Mouse (Mus musculus) limb, embryonic 12.5 days (tissue): ENCODE measurements at regions not wholly inside any gene's neighbourhood (a gene's known extent, or its start where the extent isn't known, plus 50 kb on each side); places are given as distances from the start of the nearest gene placed in this dataset.

Experiments
- ATAC-seq: fragments of 200-750 bp; cut with Nextera tagmentation; 2 replicates; pipeline ENCODE4 v1.8.0; 2017; ENCODE audit warnings: low read depth, moderate TSS enrichment; ENCODE audit not compliant: insufficient number of reproducible peaks, insufficient read depth, low FRiP score, low TSS enrichment
- H3K27ac ChIP-seq: fragments of 300-500 bp; sonication (generic); 2 replicates; pipeline ENCODE4 v1.5.1; 2016; ENCODE audit warnings: mild to moderate bottlenecking, moderate library complexity
- H3K27me3 ChIP-seq: fragments of 300-500 bp; sonication (generic); 2 replicates; pipeline ENCODE4 v1.6.1; 2016; ENCODE audit warnings: mild to moderate bottlenecking, moderate library complexity
- H3K36me3 ChIP-seq: fragments of 300-500 bp; sonication (generic); 2 replicates; pipeline ENCODE4 v1.6.1; 2016; ENCODE audit warnings: mild to moderate bottlenecking, moderate library complexity
- H3K4me1 ChIP-seq: fragments of 300-500 bp; sonication (generic); replicated peaks from 2 replicates; pipeline ENCODE4 v1.6.1; 2016
- H3K4me2 ChIP-seq: fragments of 300-500 bp; sonication (generic); 2 replicates; pipeline ENCODE4 v1.6.1; 2016; ENCODE audit warnings: mild to moderate bottlenecking, moderate library complexity
- H3K4me3 ChIP-seq: fragments of 300-500 bp; sonication (generic); replicated peaks from 2 replicates; pipeline ENCODE4 v1.5.1; 2016; ENCODE audit warnings: mild to moderate bottlenecking
- H3K9ac ChIP-seq: fragments of 300-500 bp; sonication (generic); replicated peaks from 2 replicates; pipeline ENCODE4 v1.6.1; 2016; ENCODE audit warnings: mild to moderate bottlenecking, moderate library complexity
- H3K9me3 ChIP-seq: fragments of 300-500 bp; sonication (generic); 2 replicates; pipeline ENCODE4 v1.6.1; 2016; ENCODE audit warnings: mild to moderate bottlenecking, moderate library complexity
- WGBS: fragments of 180-500 bp; shearing (Covaris S2); methylation state at CpG from one replicate; pipeline ENCODE4 v1.1.7; 2016; 5-methylcytosine and 5-hydroxymethylcytosine counted together

DNA sequence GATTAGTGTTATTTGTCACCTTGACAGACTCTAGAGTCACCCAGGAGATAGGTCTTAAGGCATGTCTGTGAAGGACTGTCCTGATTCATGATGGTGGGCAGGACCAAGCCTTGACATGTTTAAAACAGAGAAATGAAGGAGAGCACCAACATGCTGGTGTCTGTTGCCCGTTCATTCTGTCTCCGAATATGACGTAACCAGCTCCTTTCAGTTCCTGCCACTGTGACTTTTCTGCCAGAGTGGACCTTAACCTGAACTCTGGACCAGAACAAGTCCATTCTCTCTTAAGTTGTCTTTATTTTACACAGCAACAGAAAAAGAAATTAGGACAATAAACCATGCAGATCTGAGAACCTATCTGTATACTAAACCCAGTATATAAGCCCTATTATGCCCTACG lies 146.1 kb upstream of the Pik3r1 start:
- H3K36me3 ChIP-seq: no peaks in the 10 kb centered on the region
- H3K9me3 ChIP-seq: no peaks in the 10 kb centered on the region
- no peak overlapping the region for H3K4me3 ChIP-seq
- H3K27me3 ChIP-seq: peaks cover 9% of the 10 kb centered on the region; the same call in 1 of the 2 replicates
- no peak overlapping the region for H3K9ac ChIP-seq
- peaks cover 5% of the 10 kb centered on the region; the same call in 1 of the 2 replicates for H3K4me1 ChIP-seq
- WGBS: 91% methylated on average over 4 of the region's 4 CpGs
- H3K27ac ChIP-seq: no peak overlapping the region
- H3K4me2 ChIP-seq: no peak overlapping the region
- ATAC-seq: no peak

DNA sequence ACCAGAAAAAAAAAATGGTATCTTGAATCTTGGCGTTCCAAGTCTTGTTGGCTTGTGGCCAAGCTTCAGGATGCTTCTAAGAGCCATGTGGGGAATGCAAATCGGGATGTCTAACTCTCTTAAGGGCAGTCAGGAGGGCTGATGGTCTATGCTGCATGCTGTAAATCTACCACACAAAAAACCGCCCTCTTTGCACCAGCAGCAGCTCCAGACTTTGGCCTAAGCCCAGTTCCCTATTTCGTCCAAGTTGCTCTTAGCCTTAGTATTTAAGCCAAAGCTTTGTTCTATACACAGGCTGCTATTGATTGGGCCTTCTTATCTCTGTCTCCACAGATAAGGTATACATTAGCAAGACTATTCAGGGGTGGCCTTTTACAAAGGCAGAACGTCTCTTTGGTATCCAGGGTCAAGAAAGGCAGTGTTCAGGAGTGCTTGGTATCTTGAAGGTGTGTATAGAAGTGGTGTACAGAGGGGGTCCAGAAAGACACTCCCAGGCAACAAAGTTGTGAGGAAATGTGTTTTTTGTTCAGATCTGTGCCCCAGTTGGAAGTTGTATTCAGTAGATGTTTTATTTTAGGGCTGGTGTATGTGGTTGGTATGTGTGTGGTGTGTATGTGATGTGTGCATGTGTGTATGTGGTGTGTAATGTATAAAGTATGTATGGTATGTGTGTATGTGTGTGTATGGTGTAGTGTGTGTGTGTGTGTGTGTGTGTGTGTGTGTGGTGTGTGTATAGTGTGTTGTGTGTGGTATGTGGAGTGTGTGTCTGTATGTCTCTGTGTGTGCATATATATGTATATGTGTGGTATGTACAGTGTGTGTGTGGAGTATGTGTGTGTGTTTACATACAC lies 146.9 kb upstream of the Pik3r1 start:
- Histone ChIP-seq H3K4me2 (no peak overlapping the region), H3K4me1 (peaks cover 5% of the 10 kb centered on the region; the same call in 1 of the 2 replicates), H3K4me3 (no peak overlapping the region), H3K27me3 (peaks cover 11% of the 10 kb centered on the region; the same call in 1 of the 2 replicates), H3K9me3 (no peaks in the 10 kb centered on the region), H3K27ac (no peak overlapping the region), H3K36me3 (no peaks in the 10 kb centered on the region), H3K9ac (no peak overlapping the region)
- ATAC-seq: no peak
- WGBS: 62% methylated on average over 5 of the region's 5 CpGs

DNA sequence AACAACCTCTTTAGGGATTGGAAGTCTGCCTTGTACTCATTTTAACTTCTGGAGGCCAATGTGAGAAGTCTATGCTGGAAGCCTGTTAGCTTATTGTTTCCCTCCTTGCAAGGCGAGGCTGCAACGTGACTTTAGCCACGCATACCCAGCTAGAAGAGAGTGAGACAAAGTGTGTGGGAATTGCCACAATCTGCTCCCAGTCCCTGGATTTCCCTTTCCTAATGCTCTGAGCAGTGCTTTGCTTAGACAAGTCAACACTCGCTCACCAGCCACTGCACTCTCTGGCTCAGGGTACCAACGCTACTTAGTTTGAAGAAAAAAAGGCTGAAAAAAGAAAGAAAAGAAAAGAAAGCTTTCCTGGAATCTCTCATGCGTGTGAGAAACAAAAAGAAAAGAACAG lies 147.5 kb upstream of the Pik3r1 start:
- H3K27ac ChIP-seq: no peak overlapping the region
- WGBS: 78% methylated on average over 6 of the region's 6 CpGs
- H3K4me3 ChIP-seq: no peak overlapping the region
- peaks cover 5% of the 10 kb centered on the region; the same call in 1 of the 2 replicates for H3K4me1 ChIP-seq
- ATAC-seq: no peak
- H3K36me3 ChIP-seq: no peaks in the 10 kb centered on the region
- H3K27me3 ChIP-seq: peaks cover 17% of the 10 kb centered on the region; the same call in 1 of the 2 replicates
- H3K9me3 ChIP-seq: no peaks in the 10 kb centered on the region
- H3K9ac ChIP-seq: no peak overlapping the region
- no peak overlapping the region for H3K4me2 ChIP-seq

DNA sequence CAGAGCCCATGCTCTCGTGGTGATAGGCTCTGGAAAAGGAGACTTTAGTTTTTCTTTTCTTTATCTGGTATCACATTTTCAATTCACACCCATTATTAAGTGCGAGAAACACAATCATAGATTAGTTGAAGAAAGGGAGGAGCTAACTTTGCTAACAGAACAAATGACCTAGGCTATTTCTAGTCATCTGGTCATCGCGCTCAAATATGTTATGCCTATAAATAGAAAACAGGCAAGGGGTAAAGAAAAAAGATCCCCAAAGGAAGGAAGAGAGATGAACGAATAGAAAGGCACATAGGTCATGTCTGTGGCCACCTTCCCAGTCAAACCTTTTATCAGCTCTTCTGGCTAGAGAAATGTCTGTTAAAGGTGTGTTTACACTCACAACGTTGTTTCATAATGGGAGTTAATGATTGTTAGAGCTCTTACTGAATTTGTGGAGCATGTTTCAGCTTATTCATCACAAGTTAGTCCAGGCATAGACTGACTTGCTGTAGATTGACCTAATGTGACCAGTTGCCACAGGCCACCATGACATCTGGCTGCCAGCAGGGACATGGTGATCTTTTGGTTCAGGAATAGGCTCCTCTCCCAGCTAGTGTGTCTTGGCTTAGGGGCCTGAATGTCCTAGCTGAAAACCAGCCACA lies 148.1 kb upstream of the Pik3r1 start:
- no peaks in the 10 kb centered on the region for H3K36me3 ChIP-seq
- H3K4me3 ChIP-seq: no peak overlapping the region
- no peaks in the 10 kb centered on the region for H3K9me3 ChIP-seq
- no peak overlapping the region for H3K9ac ChIP-seq
- H3K27ac ChIP-seq: no peak overlapping the region
- WGBS: 83% methylated on average over 6 of the region's 6 CpGs
- H3K4me2 ChIP-seq: no peak overlapping the region
- ATAC-seq: no peak
- peaks cover 5% of the 10 kb centered on the region; the same call in 1 of the 2 replicates for H3K4me1 ChIP-seq
- H3K27me3 ChIP-seq: peaks cover 19% of the 10 kb centered on the region; the same call in 1 of the 2 replicates

DNA sequence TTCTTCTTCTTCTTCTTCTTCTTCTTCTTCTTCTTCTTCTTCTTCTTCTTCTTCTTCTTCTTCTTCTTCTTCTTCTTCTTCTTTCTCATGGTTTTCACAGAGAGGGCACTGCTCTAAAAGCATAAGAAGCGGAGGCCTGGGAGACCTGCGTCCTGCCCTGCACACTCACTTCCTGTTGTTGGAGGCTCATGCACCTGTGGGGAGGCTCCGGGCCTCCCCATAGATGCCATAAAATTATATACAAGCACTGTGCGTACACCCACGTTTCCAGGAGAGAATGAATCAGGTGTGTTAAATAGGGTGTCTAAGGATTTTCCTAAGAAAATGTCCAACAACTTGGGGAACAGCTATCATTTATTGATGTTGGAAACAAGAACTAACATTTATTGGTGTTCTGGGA lies 148.9 kb upstream of the Pik3r1 start:
- Histone ChIP-seq H3K27me3 (peaks cover 19% of the 10 kb centered on the region; the same call in 1 of the 2 replicates), H3K4me2 (no peak overlapping the region), H3K4me3 (no peak overlapping the region), H3K27ac (no peak overlapping the region), H3K9ac (no peak overlapping the region), H3K4me1 (peaks cover 5% of the 10 kb centered on the region; the same call in 1 of the 2 replicates), H3K36me3 (no peaks in the 10 kb centered on the region), H3K9me3 (no peaks in the 10 kb centered on the region)
- ATAC-seq: 0 out of 2 replicates have a peak, but pooled peaks have one; percentile 42
- WGBS: 47% methylated on average over 5 of the region's 5 CpGs

DNA sequence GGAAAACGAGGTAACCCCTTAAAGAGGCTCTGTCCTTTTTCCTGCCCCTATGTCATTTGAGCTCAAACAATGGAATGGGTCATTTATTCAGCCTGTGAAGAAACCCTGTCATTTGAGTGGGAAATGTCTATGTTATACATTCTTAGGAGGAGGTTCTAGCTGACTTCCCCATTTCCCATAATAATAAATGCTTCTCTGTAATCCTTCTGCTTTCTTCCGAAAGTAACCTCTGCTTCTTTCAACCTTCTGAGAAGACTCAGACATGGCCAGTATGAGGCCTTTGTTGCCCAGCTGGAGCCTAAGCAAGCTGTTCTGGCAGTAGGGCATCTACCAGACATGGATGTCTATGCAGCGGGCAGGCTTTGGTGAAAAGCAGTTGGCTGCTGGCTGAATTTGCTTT lies 150.2 kb upstream of the Pik3r1 start:
- Histone ChIP-seq H3K27me3 (peaks cover 19% of the 10 kb centered on the region; the same call in 1 of the 2 replicates), H3K4me1 (peaks cover 5% of the 10 kb centered on the region; the same call in 1 of the 2 replicates), H3K27ac (no peak overlapping the region), H3K9me3 (no peaks in the 10 kb centered on the region), H3K36me3 (no peaks in the 10 kb centered on the region), H3K4me2 (no peak overlapping the region), H3K9ac (no peak overlapping the region), H3K4me3 (no peak overlapping the region)
- ATAC-seq: no peak
- 77% methylated on average over 3 of the region's 3 CpGs for whole genome bisulfite sequencing

DNA sequence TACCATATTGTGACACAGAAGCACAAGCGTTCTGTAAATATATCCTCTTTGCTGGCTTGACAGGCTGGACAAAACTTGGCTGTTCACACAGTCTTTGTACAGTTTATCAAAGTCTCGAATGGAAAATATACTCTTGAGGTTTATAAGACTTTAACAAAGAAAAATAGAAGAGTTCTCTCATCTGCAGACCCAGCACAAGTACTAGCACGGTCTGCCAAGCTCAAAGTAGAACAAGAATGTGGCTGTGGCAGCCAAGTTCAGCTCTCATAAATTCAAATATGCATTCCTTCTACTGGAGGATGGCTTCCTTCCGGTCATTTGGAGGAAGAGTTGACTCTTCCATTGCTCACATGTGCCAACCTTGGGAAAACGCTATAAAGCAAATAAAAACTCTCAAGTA lies 151.2 kb upstream of the Pik3r1 start:
- no peak overlapping the region for H3K27ac ChIP-seq
- peaks cover 5% of the 10 kb centered on the region; the same call in 1 of the 2 replicates for H3K4me1 ChIP-seq
- no peaks in the 10 kb centered on the region for H3K9me3 ChIP-seq
- no peak overlapping the region for H3K4me2 ChIP-seq
- H3K4me3 ChIP-seq: no peak overlapping the region
- ATAC-seq: no peak
- no peak overlapping the region for H3K9ac ChIP-seq
- no peaks in the 10 kb centered on the region for H3K36me3 ChIP-seq
- 89% methylated on average over 5 of the region's 5 CpGs for WGBS
- peaks cover 19% of the 10 kb centered on the region; the same call in 1 of the 2 replicates for H3K27me3 ChIP-seq

DNA sequence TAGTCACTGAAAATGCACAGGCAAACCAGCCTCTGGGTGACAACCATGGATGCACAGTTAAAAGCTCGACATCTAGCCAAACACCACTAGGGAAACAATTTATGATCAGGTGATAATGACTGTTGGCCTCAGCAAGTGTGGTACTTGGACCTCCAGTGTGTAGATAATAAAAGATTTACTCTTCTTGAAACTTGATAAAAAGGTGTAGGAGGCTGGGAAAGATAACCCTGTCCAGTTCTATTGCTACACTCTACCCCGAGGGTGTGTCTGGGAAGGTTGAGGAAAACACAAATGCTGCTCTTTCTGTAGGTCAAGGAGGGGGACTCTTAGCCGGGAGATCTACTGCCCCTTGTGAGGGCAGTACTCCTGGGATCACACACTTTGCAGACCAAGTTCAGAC lies 152.4 kb upstream of the Pik3r1 start:
- Histone ChIP-seq H3K4me2 (no peak overlapping the region), H3K9me3 (no peaks in the 10 kb centered on the region), H3K27me3 (peaks cover 16% of the 10 kb centered on the region; the same call in 1 of the 2 replicates), H3K27ac (no peak overlapping the region), H3K36me3 (no peaks in the 10 kb centered on the region), H3K4me1 (no peaks in the 10 kb centered on the region; the same call in 1 of the 2 replicates), H3K4me3 (no peak overlapping the region), H3K9ac (no peak overlapping the region)
- WGBS: 79% methylated on average over 3 of the region's 3 CpGs
- no peak for ATAC-seq

DNA sequence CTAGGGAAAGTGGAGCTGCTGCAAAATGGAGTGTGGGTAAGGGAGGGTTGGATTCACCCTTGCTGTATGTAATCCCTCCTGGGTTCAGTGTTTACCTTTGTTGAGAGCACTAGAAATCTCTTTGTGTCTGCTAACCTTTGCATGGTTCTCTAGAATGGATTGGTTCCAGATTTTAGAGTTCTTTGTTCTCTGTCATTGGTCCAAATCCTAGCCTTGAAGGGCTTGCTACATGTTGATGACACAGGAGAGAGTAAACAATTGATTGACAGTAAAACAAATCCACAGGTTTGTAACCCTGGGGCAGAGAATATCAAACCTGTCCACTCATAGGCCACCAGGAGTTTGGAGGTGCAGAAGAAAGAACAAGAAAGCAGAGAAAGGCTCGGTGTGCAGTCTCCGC lies 156.6 kb upstream of the Pik3r1 start:
- H3K9ac ChIP-seq: no peak overlapping the region
- no peak for ATAC-seq
- H3K9me3 ChIP-seq: no peaks in the 10 kb centered on the region
- no peak overlapping the region for H3K4me3 ChIP-seq
- no peaks in the 10 kb centered on the region for H3K4me1 ChIP-seq
- H3K36me3 ChIP-seq: no peaks in the 10 kb centered on the region
- peaks cover 10% of the 10 kb centered on the region; the same call in 1 of the 2 replicates for H3K27me3 ChIP-seq
- WGBS: 93% methylated on average over 2 of the region's 2 CpGs
- H3K4me2 ChIP-seq: no peak overlapping the region
- no peak overlapping the region for H3K27ac ChIP-seq

DNA sequence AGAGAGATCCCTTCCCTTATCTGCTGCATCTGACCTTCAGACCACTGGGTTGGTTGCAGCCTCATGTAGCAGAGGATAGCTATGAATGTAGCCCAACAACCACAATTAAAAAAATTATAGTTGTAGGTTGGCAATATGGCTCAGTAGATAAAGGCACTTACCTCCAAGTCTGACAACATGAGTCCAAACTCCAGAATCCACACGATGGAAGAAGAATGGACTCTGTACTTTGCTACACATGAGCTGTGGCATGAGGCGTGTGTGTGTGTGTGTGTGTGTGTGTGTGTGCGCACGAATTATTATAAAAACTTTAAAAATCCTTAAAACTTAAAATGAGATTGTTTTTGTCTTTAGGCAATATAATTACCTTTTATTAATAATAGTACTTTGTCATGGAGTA lies 163.2 kb upstream of the Pik3r1 start:
- Histone ChIP-seq H3K4me2 (no peak overlapping the region), H3K9ac (no peak overlapping the region), H3K27me3 (peaks cover 8% of the 10 kb centered on the region), H3K36me3 (no peaks in the 10 kb centered on the region), H3K27ac (no peak overlapping the region), H3K9me3 (no peaks in the 10 kb centered on the region), H3K4me3 (no peak overlapping the region), H3K4me1 (peaks cover 5% of the 10 kb centered on the region; the same call in 1 of the 2 replicates)
- no peak for ATAC-seq
- WGBS: 92% methylated on average over 4 of the region's 4 CpGs

DNA sequence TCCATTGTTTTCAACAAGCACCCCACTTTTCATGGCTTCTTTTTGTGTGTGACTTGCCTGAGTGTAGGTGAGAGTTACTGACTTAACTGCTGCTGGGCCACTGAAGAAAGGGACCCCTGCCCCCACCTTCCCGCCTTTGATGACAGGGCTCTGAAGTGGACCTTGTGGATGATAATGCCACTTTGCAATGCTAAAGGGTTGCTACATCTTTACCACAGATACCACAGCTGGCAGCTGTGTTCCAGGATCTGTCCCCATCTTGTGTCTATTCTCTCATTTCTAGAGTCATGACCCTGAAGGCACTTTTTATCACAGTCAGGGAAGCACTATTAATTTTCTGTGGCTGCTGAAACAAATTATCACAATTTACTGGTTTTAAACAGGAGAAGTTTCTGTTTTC lies 163.9 kb upstream of the Pik3r1 start:
- WGBS: 64% methylated on average over 1 of the region's 1 CpGs
- no peak overlapping the region for H3K9ac ChIP-seq
- no peak overlapping the region for H3K4me2 ChIP-seq
- no peak overlapping the region for H3K27ac ChIP-seq
- no peaks in the 10 kb centered on the region for H3K9me3 ChIP-seq
- no peak overlapping the region for H3K4me3 ChIP-seq
- H3K36me3 ChIP-seq: no peaks in the 10 kb centered on the region
- H3K27me3 ChIP-seq: peaks cover 8% of the 10 kb centered on the region
- no peak for ATAC-seq
- peaks cover 5% of the 10 kb centered on the region; the same call in 1 of the 2 replicates for H3K4me1 ChIP-seq
